15 mouse cellular contexts compared by ENCODE assay signal in genomic region chr2:144753604-144754003, GRCm38 (mm10).
"Had no signal": no experiment of that assay in that cellular context is flagged by ENCODE, and none has a peak within 500 bp of the region (broad histone marks: within the 10 kb centered on the region; RNA-seq: fewer than 3 reads in every experiment).

No protein-coding gene starts in this region.

- H3K27ac ChIP-seq: limb, embryonic 10.5 days; liver, embryonic 15.5 days; macrophage; midbrain, embryonic 15.5 days; neural tube, embryonic 13.5 days had no signal

- H3K9ac ChIP-seq: liver, embryonic 15.5 days; lung, embryonic 14.5 days; midbrain, embryonic 15.5 days; neural tube, embryonic 13.5 days had no signal

- H3K27me3 ChIP-seq: liver, embryonic 15.5 days; midbrain, embryonic 15.5 days; neural tube, embryonic 13.5 days had no signal

- DNase-seq: kidney, adult 8-10 months; lung, postnatal 14 days; retina, postnatal 1 day; right cerebral cortex, postnatal 25 days; spleen, adult 18-20 months; thymus, adult 18-20 months; thymus, postnatal 14 days had no signal

- H3K9me3 ChIP-seq: limb, embryonic 10.5 days; liver, embryonic 15.5 days; midbrain, embryonic 15.5 days; neural tube, embryonic 13.5 days had no signal

- H3K4me1 ChIP-seq: limb, embryonic 10.5 days; liver, embryonic 15.5 days; midbrain, embryonic 15.5 days; neural tube, embryonic 13.5 days had no signal

- ATAC-seq: intestine, postnatal 0 days; midbrain, embryonic 15.5 days had no signal

- H3K4me2 ChIP-seq: liver, embryonic 11.5 days; liver, embryonic 15.5 days; lung, embryonic 14.5 days; midbrain, embryonic 15.5 days; neural tube, embryonic 13.5 days had no signal

- H3K36me3 ChIP-seq: limb, embryonic 10.5 days; liver, embryonic 15.5 days; midbrain, embryonic 15.5 days; neural tube, embryonic 13.5 days had no signal

- H3K4me3 ChIP-seq: limb, embryonic 10.5 days; liver, embryonic 15.5 days; midbrain, embryonic 15.5 days; neural tube, embryonic 13.5 days had no signal
